Mouse (Mus musculus): ENCODE data around the gene Armh4. TPM values are rescaled to one million over a fixed set of nuclear protein-coding genes. Genes with fewer than 3 reads are reported as not detected.

Armh4 gene
- polyA plus RNA-seq, 1 experiment from 2014 or later: 10.0 TPM

- Histone ChIP-seq H3K27me3 (ENCODE audit: control insufficient read depth, insufficient read depth, low read length) (no peaks in the 10 kb centered on the region), H3K9me3 (ENCODE audit: control insufficient read depth, low read length) (no peaks in the 10 kb centered on the region), H3K27ac (replicated peaks; ENCODE audit: low read depth, low read length) (no peak overlapping the region), H3K9ac (ENCODE audit: low read length) (no peak overlapping the region), H3K36me3 (ENCODE audit: control insufficient read depth, insufficient read depth, low read length) (no peaks in the 10 kb centered on the region), H3K4me1 (ENCODE audit: control insufficient read depth, insufficient read depth, low read length) (no peaks in the 10 kb centered on the region), H3K4me2 (ENCODE audit: low read depth, severe bottlenecking) (no peak overlapping the region), H3K4me3 (ENCODE audit: low read depth, low read length) (no peak overlapping the region)
- ATAC-seq (ENCODE audit: insufficient number of reproducible peaks, low FRiP score, low TSS enrichment, low read depth) (no peak), DNase-seq (ENCODE audit: low spot score) (no peak)
- 100% methylated on average over 1 of the region's 1 CpGs for WGBS
Measured at GRCm38 (mm10) chr14:49745874-49746273, 37.3 kb downstream of the Armh4 start.

DNA sequence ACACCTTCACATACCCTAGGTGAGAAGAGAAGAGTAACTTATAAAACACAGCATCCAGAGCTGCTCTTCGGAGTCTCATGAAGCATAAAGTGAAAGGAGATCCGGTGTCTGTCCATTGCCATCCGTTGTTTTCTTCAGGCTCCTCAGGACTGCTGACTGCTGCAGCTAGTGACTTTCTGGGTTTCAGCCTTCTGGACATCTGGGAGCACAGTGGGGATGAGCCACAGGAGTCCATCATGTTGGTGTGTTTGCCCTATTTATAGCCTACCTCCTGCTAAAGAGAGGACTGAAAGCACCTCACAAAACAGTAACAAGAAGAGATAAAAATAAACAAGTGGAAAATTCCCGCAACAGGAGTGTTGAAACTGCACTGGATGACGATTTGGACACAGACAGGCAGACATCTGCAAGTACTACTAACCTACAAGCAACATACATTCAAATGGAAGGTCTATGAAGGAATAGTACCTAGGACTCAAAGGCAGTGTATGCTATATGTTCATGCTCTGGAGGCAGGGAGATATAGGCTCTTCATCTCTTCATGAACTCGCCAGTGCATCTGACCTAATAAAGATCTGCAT is 39.1 kb downstream of the Armh4 start:
- WGBS: 80% methylated on average over 6 of the region's 6 CpGs
- no peak overlapping the region for H3K4me2 ChIP-seq (ENCODE audit: low read depth, severe bottlenecking)

DNA sequence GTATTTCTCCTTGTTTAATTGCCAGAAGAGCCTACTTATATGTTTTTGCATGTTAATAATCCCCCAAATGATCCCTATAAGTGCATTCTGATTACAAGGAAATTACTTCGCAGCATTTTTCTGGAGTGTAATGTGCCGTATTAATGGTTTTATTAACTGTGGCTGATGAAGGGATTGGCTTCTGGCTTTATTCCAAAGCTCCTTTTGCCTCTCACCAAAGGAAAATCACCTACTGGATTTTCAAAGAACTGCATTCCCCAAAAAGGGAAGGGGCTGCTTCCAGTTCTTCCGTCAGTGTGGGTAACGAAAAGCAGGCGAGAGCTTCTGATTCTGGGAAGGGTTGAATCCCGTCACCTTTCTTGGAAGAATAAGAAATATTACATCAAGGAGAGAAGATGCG is 43.9 kb downstream of the Armh4 start:
- no peaks in the 10 kb centered on the region for H3K9me3 ChIP-seq (ENCODE audit: control insufficient read depth, low read length)
- no peaks in the 10 kb centered on the region for H3K36me3 ChIP-seq (ENCODE audit: control insufficient read depth, insufficient read depth, low read length)
- H3K4me1 ChIP-seq (ENCODE audit: control insufficient read depth, insufficient read depth, low read length): no peaks in the 10 kb centered on the region
- no peak overlapping the region for H3K27ac ChIP-seq (replicated peaks; ENCODE audit: low read depth, low read length)
- WGBS: 49% methylated on average over 7 of the region's 7 CpGs
- no peak overlapping the region for H3K9ac ChIP-seq (ENCODE audit: low read length)
- DNase-seq (ENCODE audit: low spot score) (no peak), ATAC-seq (ENCODE audit: insufficient number of reproducible peaks, low FRiP score, low TSS enrichment, low read depth) (no peak)
- no peak overlapping the region for H3K4me2 ChIP-seq (ENCODE audit: low read depth, severe bottlenecking)
- no peak overlapping the region for H3K4me3 ChIP-seq (ENCODE audit: low read depth, low read length)
- no peaks in the 10 kb centered on the region for H3K27me3 ChIP-seq (ENCODE audit: control insufficient read depth, insufficient read depth, low read length)

More for the DNA sequence above, 39.1 kb downstream of the Armh4 start:
- H3K4me1 ChIP-seq (ENCODE audit: control insufficient read depth, insufficient read depth, low read length): no peaks in the 10 kb centered on the region
- no peaks in the 10 kb centered on the region for H3K27me3 ChIP-seq (ENCODE audit: control insufficient read depth, insufficient read depth, low read length)
- no peak overlapping the region for H3K4me3 ChIP-seq (ENCODE audit: low read depth, low read length)
- H3K9me3 ChIP-seq (ENCODE audit: control insufficient read depth, low read length): no peaks in the 10 kb centered on the region
- ATAC-seq (ENCODE audit: insufficient number of reproducible peaks, low FRiP score, low TSS enrichment, low read depth) (no peak), DNase-seq (ENCODE audit: low spot score) (no peak)
- H3K9ac ChIP-seq (ENCODE audit: low read length): no peak overlapping the region
- H3K27ac ChIP-seq (replicated peaks; ENCODE audit: low read depth, low read length): no peak overlapping the region
- no peaks in the 10 kb centered on the region for H3K36me3 ChIP-seq (ENCODE audit: control insufficient read depth, insufficient read depth, low read length)

DNA sequence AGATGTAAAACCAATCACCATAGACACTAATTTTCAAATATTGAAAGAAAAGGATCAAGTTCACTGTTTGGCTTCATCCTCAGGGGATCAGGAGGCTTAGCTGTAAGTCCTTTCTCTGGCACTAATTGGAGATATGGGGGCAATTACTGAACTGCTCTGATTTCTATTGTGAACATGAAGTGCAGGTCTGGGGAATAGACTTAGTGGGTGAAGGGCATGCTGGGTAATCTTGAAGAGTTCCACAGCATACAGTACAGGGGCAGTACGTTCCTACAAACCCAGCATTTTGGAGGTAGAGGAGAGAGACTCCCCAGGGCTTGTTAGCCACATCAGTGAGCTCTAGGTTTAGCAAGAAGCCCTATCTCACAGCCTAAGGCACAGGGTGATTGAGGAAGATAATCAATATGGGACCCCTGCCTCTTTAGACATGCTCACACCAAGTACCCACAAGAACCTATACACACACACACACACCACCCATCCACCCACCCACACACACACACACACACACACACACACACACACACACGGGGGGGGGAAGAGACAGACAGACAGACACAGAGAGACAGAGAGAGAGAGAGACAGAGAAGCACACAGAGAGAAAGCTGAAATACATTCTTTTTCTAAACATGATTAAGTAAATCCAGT is 44.6 kb downstream of the Armh4 start:
- ATAC-seq (ENCODE audit: insufficient number of reproducible peaks, low FRiP score, low TSS enrichment, low read depth) (no peak), DNase-seq (ENCODE audit: low spot score) (no peak)
- Histone ChIP-seq H3K9ac (ENCODE audit: low read length) (no peak overlapping the region), H3K9me3 (ENCODE audit: control insufficient read depth, low read length) (no peaks in the 10 kb centered on the region), H3K4me2 (ENCODE audit: low read depth, severe bottlenecking) (no peak overlapping the region), H3K27me3 (ENCODE audit: control insufficient read depth, insufficient read depth, low read length) (no peaks in the 10 kb centered on the region), H3K4me1 (ENCODE audit: control insufficient read depth, insufficient read depth, low read length) (no peaks in the 10 kb centered on the region), H3K27ac (replicated peaks; ENCODE audit: low read depth, low read length) (no peak overlapping the region), H3K4me3 (ENCODE audit: low read depth, low read length) (no peak overlapping the region), H3K36me3 (ENCODE audit: control insufficient read depth, insufficient read depth, low read length) (no peaks in the 10 kb centered on the region)
- WGBS: 54% methylated on average over 2 of the region's 2 CpGs

GRCm38 (mm10) chr14:49733950-49734349 is 49.2 kb downstream of the Armh4 start:
- H3K4me2 ChIP-seq (ENCODE audit: low read depth, severe bottlenecking): no peak overlapping the region
- no peak overlapping the region for H3K27ac ChIP-seq (replicated peaks; ENCODE audit: low read depth, low read length)
- DNase-seq (ENCODE audit: low spot score) (no peak), ATAC-seq (ENCODE audit: insufficient number of reproducible peaks, low FRiP score, low TSS enrichment, low read depth) (no peak)
- H3K9ac ChIP-seq (ENCODE audit: low read length): no peak overlapping the region
- H3K9me3 ChIP-seq (ENCODE audit: control insufficient read depth, low read length): no peaks in the 10 kb centered on the region
- H3K4me3 ChIP-seq (ENCODE audit: low read depth, low read length): no peak overlapping the region
- no peaks in the 10 kb centered on the region for H3K27me3 ChIP-seq (ENCODE audit: control insufficient read depth, insufficient read depth, low read length)
- H3K4me1 ChIP-seq (ENCODE audit: control insufficient read depth, insufficient read depth, low read length): no peaks in the 10 kb centered on the region
- no peaks in the 10 kb centered on the region for H3K36me3 ChIP-seq (ENCODE audit: control insufficient read depth, insufficient read depth, low read length)

- no peaks in the 10 kb centered on the region for H3K36me3 ChIP-seq (ENCODE audit: control insufficient read depth, insufficient read depth, low read length)
- H3K9ac ChIP-seq (ENCODE audit: low read length): no peak overlapping the region
- DNase-seq (ENCODE audit: low spot score): no peak
- H3K4me1 ChIP-seq (ENCODE audit: control insufficient read depth, insufficient read depth, low read length): no peaks in the 10 kb centered on the region
- no peak overlapping the region for H3K4me2 ChIP-seq (ENCODE audit: low read depth, severe bottlenecking)
- H3K27ac ChIP-seq (replicated peaks; ENCODE audit: low read depth, low read length): no peak overlapping the region
- 56% methylated on average over 4 of the region's 4 CpGs for WGBS
- no peak for ATAC-seq (ENCODE audit: insufficient number of reproducible peaks, low FRiP score, low TSS enrichment, low read depth)
- H3K9me3 ChIP-seq (ENCODE audit: control insufficient read depth, low read length): no peaks in the 10 kb centered on the region
- no peak overlapping the region for H3K4me3 ChIP-seq (ENCODE audit: low read depth, low read length)
- H3K27me3 ChIP-seq (ENCODE audit: control insufficient read depth, insufficient read depth, low read length): no peaks in the 10 kb centered on the region
Measured at GRCm38 (mm10) chr14:49723361-49724054, 59.7 kb downstream of the Armh4 start.

- WGBS: 34% methylated on average over 3 of the region's 3 CpGs
- ATAC-seq (ENCODE audit: insufficient number of reproducible peaks, low FRiP score, low TSS enrichment, low read depth) (no peak), DNase-seq (ENCODE audit: low spot score) (no peak)
- H3K4me2 ChIP-seq (ENCODE audit: low read depth, severe bottlenecking): no peak overlapping the region
- no peaks in the 10 kb centered on the region for H3K36me3 ChIP-seq (ENCODE audit: control insufficient read depth, insufficient read depth, low read length)
- no peaks in the 10 kb centered on the region for H3K9me3 ChIP-seq (ENCODE audit: control insufficient read depth, low read length)
- H3K4me3 ChIP-seq (ENCODE audit: low read depth, low read length): no peak overlapping the region
- no peaks in the 10 kb centered on the region for H3K27me3 ChIP-seq (ENCODE audit: control insufficient read depth, insufficient read depth, low read length)
- H3K4me1 ChIP-seq (ENCODE audit: control insufficient read depth, insufficient read depth, low read length): no peaks in the 10 kb centered on the region
- no peak overlapping the region for H3K9ac ChIP-seq (ENCODE audit: low read length)
- H3K27ac ChIP-seq (replicated peaks; ENCODE audit: low read depth, low read length): no peak overlapping the region
Measured at GRCm38 (mm10) chr14:49722782-49723181, 60.4 kb downstream of the Armh4 start.

- H3K9me3 ChIP-seq (ENCODE audit: control insufficient read depth, low read length): no peaks in the 10 kb centered on the region
- DNase-seq (ENCODE audit: low spot score) (no peak), ATAC-seq (ENCODE audit: insufficient number of reproducible peaks, low FRiP score, low TSS enrichment, low read depth) (no peak)
- no peak overlapping the region for H3K4me3 ChIP-seq (ENCODE audit: low read depth, low read length)
- H3K9ac ChIP-seq (ENCODE audit: low read length): no peak overlapping the region
- H3K27ac ChIP-seq (replicated peaks; ENCODE audit: low read depth, low read length): no peak overlapping the region
- no peak overlapping the region for H3K4me2 ChIP-seq (ENCODE audit: low read depth, severe bottlenecking)
- WGBS: 70% methylated on average over 1 of the region's 1 CpGs
- no peaks in the 10 kb centered on the region for H3K27me3 ChIP-seq (ENCODE audit: control insufficient read depth, insufficient read depth, low read length)
- H3K36me3 ChIP-seq (ENCODE audit: control insufficient read depth, insufficient read depth, low read length): no peaks in the 10 kb centered on the region
- H3K4me1 ChIP-seq (ENCODE audit: control insufficient read depth, insufficient read depth, low read length): no peaks in the 10 kb centered on the region
Measured at GRCm38 (mm10) chr14:49721281-49721680, 61.9 kb downstream of the Armh4 start.

All from limb, embryonic 11.5 days (tissue).